Mouse (Mus musculus) midbrain, embryonic 14.5 days (tissue): ENCODE measurements at regions not wholly inside any gene's neighbourhood (a gene's known extent, or its start where the extent isn't known, plus 50 kb on each side); places are given as distances from the start of the nearest gene placed in this dataset.

ENCODE experiments used
- ATAC-seq: fragments of 200-750 bp; cut with Nextera tagmentation; 2 replicates; pipeline ENCODE4 v1.8.0; 2017; ENCODE audit warnings: moderate number of reproducible peaks, moderate library complexity; ENCODE audit not compliant: low FRiP score, low TSS enrichment
- DNase-seq: peaks from one replicate; pipeline ENCODE4 v3.0.0-alpha.2; 2015
- H3K27ac ChIP-seq: fragments of 300-500 bp; sonication (generic); replicated peaks from 2 replicates; pipeline ENCODE4 v1.5.1; 2014; ENCODE audit warnings: mild to moderate bottlenecking, low read depth, low read length, moderate library complexity
- H3K27me3 ChIP-seq: fragments of 300-500 bp; sonication (generic); 2 replicates; pipeline ENCODE4 v1.6.1; 2014; ENCODE audit warnings: low read length, control low read depth, mixed read lengths; ENCODE audit not compliant: control insufficient read depth, insufficient read depth
- H3K36me3 ChIP-seq: fragments of 300-500 bp; sonication (generic); 2 replicates; pipeline ENCODE4 v1.6.1; 2014; ENCODE audit warnings: low read length, control low read depth; ENCODE audit not compliant: control insufficient read depth, insufficient read depth
- H3K4me1 ChIP-seq: fragments of 300-500 bp; sonication (generic); 2 replicates; pipeline ENCODE4 v1.6.1; 2014; ENCODE audit warnings: mild to moderate bottlenecking, antibody characterized with exemption, low read length, control low read depth; ENCODE audit not compliant: control insufficient read depth, insufficient read depth
- H3K4me2 ChIP-seq: fragments of 300-500 bp; sonication (generic); 2 replicates; pipeline ENCODE4 v1.6.1; 2014; ENCODE audit warnings: mild to moderate bottlenecking, low read length, moderate library complexity
- H3K4me3 ChIP-seq: fragments of 300-500 bp; sonication (generic); replicated peaks from 2 replicates; pipeline ENCODE4 v1.5.1; 2014; ENCODE audit warnings: low read depth, low read length
- H3K9ac ChIP-seq: fragments of 300-500 bp; sonication (generic); replicated peaks from 2 replicates; pipeline ENCODE4 v1.6.1; 2014; ENCODE audit warnings: mild to moderate bottlenecking, low read length, moderate library complexity
- H3K9me3 ChIP-seq: fragments of 300-500 bp; sonication (generic); 2 replicates; pipeline ENCODE4 v1.6.1; 2016; ENCODE audit warnings: low read length, control low read depth, mixed read lengths; ENCODE audit not compliant: control insufficient read depth
- WGBS: fragments of 180-500 bp; shearing (Covaris S2); extraction: QIAGEN DNeasy Blood & Tissue Kit; methylation state at CpG from one replicate; pipeline ENCODE4 v1.1.7; 2014; 5-methylcytosine and 5-hydroxymethylcytosine counted together

GRCm38 (mm10) chr13:51227836-51228235 lies 57.0 kb downstream of the Nxnl2 start:
- DNase-seq (no peak), ATAC-seq (no peak)
- Histone ChIP-seq H3K9ac (no peak overlapping the region), H3K4me1 (peaks cover 6% of the 10 kb centered on the region; the same call in 1 of the 2 replicates), H3K27ac (no peak overlapping the region), H3K27me3 (no peaks in the 10 kb centered on the region; the same call in 1 of the 2 replicates), H3K36me3 (no peaks in the 10 kb centered on the region), H3K9me3 (no peaks in the 10 kb centered on the region; the same call in 1 of the 2 replicates), H3K4me3 (no peak overlapping the region), H3K4me2 (no peak overlapping the region)
- WGBS = 85% methylated on average over 9 of the region's 9 CpGs

DNA sequence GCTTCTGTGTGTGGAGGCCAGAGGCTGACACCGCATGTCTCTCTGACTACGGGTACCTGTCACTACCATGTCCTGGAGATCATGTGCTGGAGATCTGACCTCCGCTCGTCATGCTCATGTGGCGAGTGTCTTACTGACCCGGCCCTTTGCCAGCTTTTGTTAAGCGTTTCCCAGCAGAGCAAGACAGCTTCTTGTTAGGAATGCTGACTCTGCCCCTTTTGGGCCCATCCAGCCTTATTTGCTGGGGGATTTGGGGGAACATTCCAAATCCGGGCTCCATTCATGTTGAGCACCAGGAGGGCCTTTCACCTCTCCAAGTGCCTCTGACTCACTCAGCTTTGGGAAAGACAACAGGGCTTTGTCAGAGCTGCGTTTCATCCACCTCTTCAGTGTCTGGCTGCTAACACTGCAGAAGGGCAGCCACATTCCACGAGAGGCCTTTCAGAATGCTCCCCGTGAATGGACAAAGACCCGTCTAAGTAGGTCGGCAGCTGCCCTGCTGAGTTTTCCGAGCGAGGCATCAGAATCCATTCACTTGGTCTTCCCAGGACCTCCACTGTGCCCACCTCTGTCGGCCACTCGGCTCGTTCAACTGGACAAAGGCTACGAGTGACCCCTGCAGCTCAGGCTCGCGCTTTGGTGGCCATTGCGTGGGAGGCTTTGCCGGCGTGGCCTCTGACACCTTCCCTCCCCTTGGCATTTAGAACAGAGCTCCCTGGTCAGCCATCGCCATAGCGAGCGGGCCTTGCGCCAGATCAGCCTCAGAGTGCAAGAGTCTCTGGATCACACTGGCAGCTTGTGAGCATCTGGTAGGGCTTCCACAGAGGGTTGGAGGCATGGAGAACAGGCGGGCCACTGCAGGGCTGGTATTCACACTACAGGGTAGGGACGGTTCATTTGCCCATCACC lies 58.3 kb downstream of the Nxnl2 start:
- Histone ChIP-seq H3K4me1 (peaks cover 6% of the 10 kb centered on the region; the same call in 1 of the 2 replicates), H3K36me3 (no peaks in the 10 kb centered on the region), H3K27me3 (no peaks in the 10 kb centered on the region; the same call in 1 of the 2 replicates), H3K4me3 (no peak overlapping the region), H3K27ac (peak overlapping the region; percentile 26; the same call in 1 of the 2 replicates), H3K9ac (no peak overlapping the region), H3K4me2 (peak overlapping the region; percentile 29), H3K9me3 (no peaks in the 10 kb centered on the region)
- ATAC-seq = peak; percentile 66
- peak; percentile 62 for DNase-seq
- WGBS = 10% methylated on average over 30 of the region's 30 CpGs

- no peak overlapping the region for H3K4me2 ChIP-seq
- no peak overlapping the region for H3K4me3 ChIP-seq
- no peak overlapping the region for H3K9ac ChIP-seq
- H3K36me3 ChIP-seq = no peaks in the 10 kb centered on the region
- H3K27ac ChIP-seq = no peak overlapping the region
- H3K4me1 ChIP-seq = peaks cover 6% of the 10 kb centered on the region; the same call in 1 of the 2 replicates
- no peaks in the 10 kb centered on the region for H3K9me3 ChIP-seq
- ATAC-seq = no peak
- no peak for DNase-seq
- no peaks in the 10 kb centered on the region; the same call in 1 of the 2 replicates for H3K27me3 ChIP-seq
- 64% methylated on average over 4 of the region's 4 CpGs for WGBS
Observed at GRCm38 (mm10) chr13:51229862-51230261, 59.0 kb downstream of the Nxnl2 start.

DNA sequence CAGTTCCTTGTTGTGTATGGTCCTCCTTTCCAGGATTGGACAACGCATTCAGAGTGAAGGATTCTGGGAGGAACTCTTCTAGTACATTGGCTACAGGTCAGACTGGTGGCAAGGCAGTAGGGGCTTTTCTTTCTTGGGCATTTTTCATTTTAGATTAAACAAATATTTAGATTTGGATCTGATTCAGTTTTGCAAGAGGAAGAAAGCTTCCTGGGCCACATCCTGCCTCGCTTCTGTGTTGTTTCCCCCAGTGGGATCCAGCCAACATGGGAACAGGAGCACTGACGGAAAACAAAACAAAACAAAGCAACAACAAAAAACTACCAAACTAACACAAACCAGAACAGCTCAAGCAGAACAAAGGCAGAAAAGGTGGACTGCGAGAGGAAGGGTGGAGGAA lies 60.8 kb downstream of the Nxnl2 start:
- DNase-seq (no peak), ATAC-seq (no peak)
- H3K27me3 ChIP-seq = no peaks in the 10 kb centered on the region; the same call in 1 of the 2 replicates
- no peak overlapping the region for H3K4me3 ChIP-seq
- H3K9me3 ChIP-seq = no peaks in the 10 kb centered on the region
- WGBS = 84% methylated on average over 4 of the region's 4 CpGs
- H3K27ac ChIP-seq = no peak overlapping the region
- peaks cover 6% of the 10 kb centered on the region; the same call in 1 of the 2 replicates for H3K4me1 ChIP-seq
- H3K36me3 ChIP-seq = no peaks in the 10 kb centered on the region
- H3K4me2 ChIP-seq = no peak overlapping the region
- H3K9ac ChIP-seq = no peak overlapping the region

GRCm38 (mm10) chr13:51247378-51247777 lies 76.6 kb downstream of the Nxnl2 start:
- no peak overlapping the region for H3K4me3 ChIP-seq
- no peaks in the 10 kb centered on the region for H3K9me3 ChIP-seq
- no peak overlapping the region for H3K4me2 ChIP-seq
- H3K27me3 ChIP-seq = no peaks in the 10 kb centered on the region
- no peak for ATAC-seq
- H3K4me1 ChIP-seq = no peaks in the 10 kb centered on the region
- DNase-seq = no peak
- 89% methylated on average over 3 of the region's 3 CpGs for WGBS
- no peaks in the 10 kb centered on the region for H3K36me3 ChIP-seq
- no peak overlapping the region for H3K27ac ChIP-seq
- no peak overlapping the region for H3K9ac ChIP-seq

GRCm38 (mm10) chr13:51253371-51253770 lies 82.5 kb downstream of the Nxnl2 start:
- Histone ChIP-seq H3K4me1 (no peaks in the 10 kb centered on the region), H3K9me3 (no peaks in the 10 kb centered on the region), H3K36me3 (no peaks in the 10 kb centered on the region), H3K4me2 (no peak overlapping the region), H3K9ac (no peak overlapping the region), H3K27me3 (no peaks in the 10 kb centered on the region), H3K4me3 (no peak overlapping the region), H3K27ac (no peak overlapping the region)
- DNase-seq (no peak), ATAC-seq (no peak)
- 82% methylated on average over 1 of the region's 1 CpGs for WGBS

- no peak for ATAC-seq
- H3K4me2 ChIP-seq = no peak overlapping the region
- 93% methylated on average over 5 of the region's 5 CpGs for WGBS
Observed at GRCm38 (mm10) chr13:51255688-51256087, 84.9 kb downstream of the Nxnl2 start.

DNA sequence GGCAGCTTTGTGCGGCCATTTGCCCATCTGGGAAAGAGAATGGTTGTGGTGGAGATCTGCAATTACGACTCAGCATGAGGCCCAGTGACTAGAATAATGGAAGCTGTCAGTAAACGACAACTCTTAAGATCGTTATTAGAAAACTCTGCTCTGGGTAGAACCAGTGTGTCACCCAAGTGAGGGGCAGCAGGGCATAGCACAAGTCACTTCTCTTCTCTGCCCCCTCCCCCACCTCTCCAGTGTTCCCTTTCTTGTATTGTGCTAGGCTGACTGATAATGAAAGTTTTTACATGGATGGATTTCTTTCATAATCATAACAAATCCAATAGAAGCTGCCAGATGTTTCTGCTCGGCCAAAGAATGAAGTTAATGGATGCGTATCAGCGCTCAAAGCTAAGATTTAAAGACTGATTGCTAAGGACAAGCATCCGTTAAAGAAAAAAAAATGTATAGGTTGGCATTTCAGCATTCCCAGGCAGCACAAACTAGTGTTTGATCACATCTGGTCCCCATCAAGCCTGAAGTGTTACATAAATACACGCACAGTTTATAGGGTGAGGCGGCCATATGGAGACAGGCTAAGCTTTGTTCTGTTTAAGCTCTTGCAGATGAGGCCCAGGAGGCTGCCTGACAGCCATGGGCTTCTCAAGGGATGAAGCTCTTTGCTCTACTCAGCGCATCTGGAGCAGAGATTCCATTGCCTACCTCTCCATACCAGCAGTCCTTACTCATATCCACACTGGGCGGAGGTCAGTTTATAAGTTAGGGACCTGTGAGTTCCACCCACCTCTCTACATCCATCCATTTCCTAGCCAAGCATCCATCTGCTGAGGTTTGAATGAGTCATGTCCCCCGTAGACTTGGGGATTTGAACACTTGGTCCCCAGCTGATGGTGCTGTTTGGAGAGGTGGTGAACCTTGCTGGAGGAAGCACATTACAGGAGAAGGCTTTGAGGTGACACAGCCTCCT lies 88.2 kb downstream of the Nxnl2 start:
- Histone ChIP-seq H3K4me2 (no peak overlapping the region), H3K36me3 (no peaks in the 10 kb centered on the region), H3K9ac (no peak overlapping the region), H3K4me1 (no peaks in the 10 kb centered on the region), H3K27me3 (no peaks in the 10 kb centered on the region), H3K27ac (no peak overlapping the region), H3K9me3 (no peaks in the 10 kb centered on the region), H3K4me3 (no peak overlapping the region)
- DNase-seq (no peak), ATAC-seq (no peak)
- 47% methylated on average over 13 of the region's 13 CpGs for WGBS

More at GRCm38 (mm10) chr13:51255688-51256087, 84.9 kb downstream of the Nxnl2 start:
- Histone ChIP-seq H3K4me1 (no peaks in the 10 kb centered on the region), H3K9me3 (no peaks in the 10 kb centered on the region), H3K36me3 (no peaks in the 10 kb centered on the region), H3K27ac (no peak overlapping the region), H3K9ac (no peak overlapping the region), H3K27me3 (no peaks in the 10 kb centered on the region), H3K4me3 (no peak overlapping the region)
- DNase-seq = no peak
